Mouse (Mus musculus) liver, adult 10 weeks (tissue): Measurements from ENCODE around the gene Khdc1a. TPM values are rescaled to one million over a fixed set of nuclear protein-coding genes. Genes with fewer than 3 reads are reported as not detected.

Experiments used
- polyA plus RNA-seq: library from polyadenylated mRNA; stranded (reverse); fragments of 350-450 nt; fragmentation: Illumina TruSeq; extraction: RNeasy Lipid Tissue Mini Kit (QIAGEN cat#74804); gene quantifications from one replicate; pipeline ENCODE4 v1.2.3, GENCODE M21; 2014; ENCODE audit warnings: low read depth, low replicate concordance

The Khdc1a gene
- not detected for polyA plus RNA-seq

DNA sequence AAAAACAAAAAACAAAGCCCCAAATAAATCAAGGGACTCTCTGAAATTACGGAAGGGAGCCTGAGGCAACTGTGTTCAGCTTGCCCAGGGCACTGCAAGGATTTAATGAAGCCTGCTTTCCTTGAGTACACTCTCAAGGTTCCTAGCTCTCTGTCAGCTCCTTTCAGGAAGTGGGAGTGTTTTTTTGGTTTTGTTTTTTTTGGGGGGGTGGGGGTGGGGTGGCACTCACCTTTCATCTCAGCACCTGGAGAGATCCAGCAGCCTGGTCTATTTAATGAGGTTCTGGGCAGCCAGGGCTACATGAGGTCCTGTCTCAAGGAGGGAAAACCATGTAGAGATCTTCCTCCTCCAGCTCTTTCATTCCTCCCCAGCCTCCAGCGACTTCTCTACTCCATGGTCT, at the start of gene Khdc1a:
Gene Khdc1a (plus strand): TSS at position 301 of the 400 bp plus-strand sequence.

DNA sequence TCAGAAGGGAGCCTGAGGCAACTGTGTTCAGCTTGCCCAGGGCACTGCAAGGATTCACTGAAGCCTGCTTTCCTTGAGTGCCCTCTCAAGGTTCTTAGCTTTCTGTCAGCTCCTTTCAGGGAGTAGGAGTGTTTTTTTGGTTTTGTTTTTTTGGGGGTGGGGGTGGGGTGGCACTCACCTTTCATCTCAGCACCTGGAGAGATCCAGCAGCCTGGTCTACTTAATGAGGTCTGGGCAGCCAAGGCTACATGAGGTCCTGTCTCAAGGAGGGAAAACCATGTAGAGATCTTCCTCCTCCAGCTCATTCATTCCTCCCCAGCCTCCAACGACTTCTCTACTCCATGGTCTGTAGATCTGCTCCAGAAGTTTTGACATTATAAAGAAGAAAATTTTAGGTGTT, 18.6 kb downstream of the Khdc1a start, which contains the start of gene Khdc1c:
Gene Khdc1c (plus strand): TSS at position 301 of the 400 bp plus-strand sequence.

DNA sequence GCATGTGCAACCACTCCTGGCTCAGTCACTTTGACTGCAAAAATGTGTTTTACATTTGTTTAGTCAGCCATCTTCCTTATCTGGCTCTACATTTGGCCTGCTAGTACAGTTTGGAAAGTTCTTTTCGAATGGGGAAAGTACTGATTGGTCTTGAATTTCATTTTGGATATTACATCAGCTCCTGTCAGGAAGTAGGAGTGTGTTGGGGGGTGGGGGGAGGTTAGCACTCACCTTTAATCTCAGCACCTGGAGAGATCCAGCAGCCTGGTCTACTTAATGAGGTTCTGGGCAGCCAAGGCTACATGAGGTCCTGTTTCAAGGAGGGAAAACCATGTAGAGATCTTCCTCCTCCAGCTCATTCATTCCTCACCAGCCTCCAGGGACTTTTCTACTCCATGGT, 33.8 kb downstream of the Khdc1a start, which contains the start of gene Khdc1b:
Gene Khdc1b (plus strand): TSS at position 301 of the 400 bp plus-strand sequence.

Other genes starting within 250 kb of the Khdc1a start
- 10.6 TPM for gene Tmem14a, start 131.1 kb upstream of the Khdc1a start, polyA plus RNA-seq
- gene Gsta3, start 109.1 kb upstream of the Khdc1a start, polyA plus RNA-seq: 2,434 TPM
- gene Khdc1c, start 18.7 kb downstream of the Khdc1a start, polyA plus RNA-seq: not detected
- not detected for gene Khdc1b, start 33.9 kb downstream of the Khdc1a start, polyA plus RNA-seq